Mouse (Mus musculus) CD4-positive helper T cell, adult 2 months (primary cell): ENCODE results near the gene Slc22a22.
"Not testable (repeated sequence)": the region's sequence is repeated elsewhere in the genome, so short reads cannot be mapped to it uniquely, and the experiment has no call there.

Experiments used
- DNase-seq: peaks from one replicate; pipeline ENCODE4 v3.0.0-alpha.2; 2012; ENCODE audit warnings: low read depth, missing footprints, low spot score

Gene Slc22a22

DNA sequence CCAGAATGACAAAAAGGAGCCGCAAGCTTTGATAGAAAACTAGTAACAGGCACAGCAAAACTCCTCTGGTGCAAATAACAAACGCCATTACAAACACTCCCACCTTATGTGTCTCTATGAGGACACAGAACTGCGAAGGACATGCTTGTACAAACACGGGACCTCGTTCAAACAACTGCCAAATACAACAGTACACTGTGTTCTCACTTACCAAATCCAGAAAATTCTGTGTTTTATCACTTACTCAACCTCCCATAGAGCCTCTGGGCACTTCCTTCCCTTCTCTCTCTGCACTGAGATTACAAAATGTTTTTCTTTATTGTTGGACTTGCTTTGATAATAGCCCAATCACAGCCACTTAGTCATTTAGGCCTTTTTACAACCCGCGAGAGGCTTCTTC is 97.0 kb downstream of the Slc22a22 start:
- DNase-seq = no peak

DNA sequence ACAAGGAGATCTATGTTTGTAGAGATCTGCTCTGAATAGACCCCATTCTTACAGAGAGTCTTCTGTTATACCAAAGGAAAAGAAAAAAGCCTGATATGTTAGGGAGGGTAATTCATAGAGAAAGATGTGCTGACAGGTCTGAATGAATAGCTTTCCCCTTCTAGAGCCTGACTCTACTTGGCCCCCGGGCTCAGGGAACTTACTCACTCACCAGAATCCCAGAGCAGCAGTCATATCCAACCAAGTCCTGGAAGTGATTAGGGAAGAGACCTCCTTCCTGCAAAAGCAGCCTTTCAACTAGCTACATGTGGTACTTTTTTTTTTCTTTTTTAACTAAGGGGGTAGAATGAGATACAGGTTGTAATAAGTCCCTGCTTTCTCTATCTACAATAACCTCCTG is 111.0 kb downstream of the Slc22a22 start:
- no peak for DNase-seq

DNA sequence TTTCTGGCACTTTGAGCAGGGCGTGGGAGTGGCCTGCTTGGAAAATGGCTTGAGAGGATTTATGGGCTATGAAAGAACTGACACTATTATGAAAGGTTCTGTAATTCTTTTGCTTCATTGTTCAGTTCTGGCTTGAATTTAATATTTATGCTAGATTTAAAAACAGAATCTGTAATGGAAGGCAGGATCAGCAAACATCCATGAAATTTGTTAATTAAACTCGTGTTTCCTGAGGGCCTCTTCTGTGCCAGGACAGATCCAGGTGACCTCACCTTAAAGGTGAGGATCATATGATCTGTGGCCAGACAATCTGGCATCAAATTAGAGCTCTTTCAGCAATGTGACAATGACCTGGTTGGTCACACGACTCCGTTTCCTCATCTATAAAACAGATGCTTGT is 122.1 kb downstream of the Slc22a22 start:
- DNase-seq = no peak

DNA sequence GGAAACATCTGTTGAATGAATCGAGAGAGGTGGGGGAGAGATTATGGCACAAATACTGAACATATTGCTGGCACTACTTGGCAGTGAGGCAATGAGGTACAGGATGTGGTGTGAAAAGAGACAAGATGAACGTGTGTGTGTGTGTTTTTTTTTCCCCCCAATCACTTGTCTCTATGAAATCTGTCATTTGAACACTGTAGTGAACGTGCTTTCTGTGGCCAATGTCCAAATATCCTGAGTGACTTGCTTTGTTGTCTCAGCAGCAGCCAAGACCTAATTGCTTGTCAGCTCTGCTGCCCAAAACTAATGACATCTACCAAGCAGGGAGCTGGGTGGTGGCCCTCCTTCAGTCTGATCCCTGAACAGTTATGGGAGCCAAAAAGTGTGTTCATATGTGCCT is 136.9 kb downstream of the Slc22a22 start:
- no peak for DNase-seq

DNA sequence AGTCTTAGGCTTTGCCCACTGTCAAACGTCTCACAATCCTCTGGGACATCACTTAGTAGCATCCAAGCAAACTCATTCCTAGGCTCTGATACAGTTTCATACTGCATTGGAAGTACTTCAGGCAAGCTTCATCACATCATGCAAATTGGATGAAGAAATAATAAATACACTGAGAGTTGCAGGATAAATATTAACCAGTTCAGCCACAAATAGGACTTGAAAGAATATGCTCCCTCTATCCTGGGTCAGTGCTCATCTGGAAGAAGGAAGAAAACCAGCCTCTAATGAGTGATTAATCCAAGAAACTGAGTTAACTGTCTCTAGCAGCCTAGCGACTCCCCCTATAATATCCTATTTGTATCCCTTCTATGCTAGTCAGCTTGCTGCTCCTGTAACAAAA is 146.1 kb downstream of the Slc22a22 start:
- DNase-seq = no peak

DNA sequence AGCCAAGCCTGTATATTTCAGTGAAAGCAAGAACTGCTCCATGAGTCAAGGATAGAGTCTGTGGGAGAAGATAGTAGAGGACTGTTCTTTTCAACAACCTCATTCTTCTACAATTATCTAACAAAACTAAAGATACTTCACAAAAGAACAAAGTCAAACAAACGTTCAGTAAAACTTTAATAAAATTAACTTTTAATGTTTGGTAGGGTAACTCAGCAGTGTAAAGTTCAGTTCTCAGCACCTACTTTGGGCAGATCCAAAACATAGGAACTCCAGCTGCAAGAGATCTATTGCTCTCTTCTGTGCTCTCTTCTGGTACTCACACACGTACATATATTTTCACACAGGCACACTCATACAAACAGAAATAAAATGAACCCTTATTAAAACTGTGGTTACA is 159.4 kb downstream of the Slc22a22 start:
- no peak for DNase-seq

DNA sequence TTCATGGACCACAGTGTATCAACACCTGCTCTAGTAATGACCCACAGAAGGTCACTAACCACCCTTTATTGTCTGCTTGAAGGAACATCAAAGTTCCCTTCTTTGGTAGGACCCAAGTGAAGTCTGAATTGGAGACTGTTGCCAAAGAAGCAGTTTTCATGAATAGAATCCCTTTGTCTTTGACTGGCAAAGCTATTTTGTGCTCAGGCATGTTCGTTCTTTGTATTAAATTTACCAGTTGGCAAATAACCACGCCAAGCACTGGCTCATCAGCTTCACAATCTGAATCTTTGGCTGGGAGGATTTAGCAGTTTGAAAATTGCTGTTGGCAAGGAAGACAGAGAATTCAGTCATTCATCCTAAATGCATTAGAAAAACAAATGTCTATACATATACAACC is 160.9 kb downstream of the Slc22a22 start:
- no peak for DNase-seq

DNA sequence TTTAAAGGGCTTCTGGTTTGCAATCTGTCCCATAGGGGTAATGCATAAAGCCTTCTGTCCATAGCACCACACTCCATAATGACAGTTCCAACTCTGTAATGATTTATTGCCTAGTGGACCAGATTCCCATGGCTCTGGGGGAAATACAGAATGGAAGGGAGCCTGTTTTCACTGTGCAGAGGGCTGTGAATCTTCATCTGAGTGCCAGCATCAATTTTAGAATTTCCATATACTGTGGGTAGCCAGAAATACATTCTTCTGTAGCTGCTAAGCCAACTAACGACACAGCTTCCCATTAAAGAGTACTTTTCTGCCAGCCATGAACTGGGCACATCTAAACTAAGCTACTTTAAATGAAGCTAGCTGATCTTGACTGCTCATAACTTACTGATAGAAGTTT is 174.7 kb downstream of the Slc22a22 start:
- no peak for DNase-seq

DNA sequence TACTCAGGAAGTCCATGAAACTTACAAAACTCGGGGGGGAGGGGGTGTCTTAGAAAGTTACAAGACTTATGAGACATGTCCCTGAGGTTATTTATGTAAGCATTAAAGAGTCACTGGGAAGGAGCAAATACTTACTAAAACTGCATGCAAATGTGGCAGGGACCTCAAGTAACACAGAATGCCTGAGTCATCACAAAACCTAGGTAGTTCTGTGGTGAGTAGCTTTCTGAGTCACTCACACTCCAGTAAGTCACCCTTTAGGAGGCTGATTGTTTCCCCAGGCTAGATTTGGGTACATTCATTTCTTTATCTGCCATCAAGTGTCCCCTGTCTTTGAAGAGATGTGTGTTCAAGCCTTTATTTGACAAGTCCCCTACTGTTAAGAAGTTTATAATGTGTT is 198.9 kb downstream of the Slc22a22 start:
- no peak for DNase-seq

DNA sequence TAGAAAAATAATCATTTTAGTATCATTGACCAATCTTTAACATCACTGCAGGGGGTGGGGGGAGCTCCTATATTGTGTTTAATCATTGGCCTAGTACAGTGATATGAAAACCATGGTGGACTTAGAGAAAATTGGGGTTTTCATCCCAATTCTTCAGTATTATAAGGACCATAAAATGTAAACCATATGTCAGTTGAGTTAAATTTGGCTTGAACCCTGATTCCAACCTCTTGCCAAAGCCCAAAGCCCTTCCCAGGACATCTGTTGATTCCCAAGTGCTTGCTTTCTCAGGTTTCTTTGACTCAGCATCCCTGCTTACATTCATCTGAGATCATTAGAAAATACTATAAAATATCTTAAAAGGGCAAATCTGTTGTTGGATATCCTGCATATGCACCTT is 201.0 kb downstream of the Slc22a22 start:
- DNase-seq = no peak

DNA sequence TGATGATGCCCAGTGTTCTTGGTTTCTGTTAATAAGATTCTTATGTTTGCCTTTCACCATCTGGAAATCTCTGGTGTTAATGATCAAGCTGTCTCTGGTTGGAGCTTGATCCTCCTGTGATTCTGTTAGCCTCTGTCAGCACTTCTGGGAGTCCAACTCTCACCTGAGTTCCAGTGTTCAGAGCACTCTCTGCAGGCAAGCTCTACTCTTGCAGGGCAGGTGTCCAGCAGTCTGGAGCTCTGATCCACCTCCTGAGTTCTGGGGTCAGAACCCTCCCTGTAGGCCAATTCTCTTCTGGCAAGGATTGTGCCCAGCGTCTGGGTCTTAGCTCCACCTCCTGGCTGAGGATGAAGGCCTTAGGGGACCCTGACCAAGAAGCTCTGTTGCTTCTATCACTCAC is 237.4 kb downstream of the Slc22a22 start:
- not testable (repeated sequence) for DNase-seq

DNA sequence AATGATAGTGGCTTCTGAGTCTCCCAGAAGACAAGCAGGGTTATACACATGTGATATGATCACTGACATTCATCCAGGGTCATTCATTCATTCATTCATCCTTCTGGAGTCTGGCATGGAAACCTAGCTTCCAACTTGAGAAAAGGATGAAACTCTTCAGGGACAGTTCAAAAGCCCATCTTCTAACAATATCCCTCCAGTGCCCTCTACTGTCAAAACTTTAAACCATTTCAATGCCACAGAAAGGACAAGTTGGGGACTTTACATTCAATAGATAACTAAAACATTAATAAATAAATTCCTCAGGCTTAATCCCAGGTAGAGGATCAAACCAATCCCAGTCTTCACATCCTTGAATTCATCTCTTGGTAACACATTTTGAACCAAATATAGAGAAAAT is 247.0 kb downstream of the Slc22a22 start:
- no peak for DNase-seq

DNA sequence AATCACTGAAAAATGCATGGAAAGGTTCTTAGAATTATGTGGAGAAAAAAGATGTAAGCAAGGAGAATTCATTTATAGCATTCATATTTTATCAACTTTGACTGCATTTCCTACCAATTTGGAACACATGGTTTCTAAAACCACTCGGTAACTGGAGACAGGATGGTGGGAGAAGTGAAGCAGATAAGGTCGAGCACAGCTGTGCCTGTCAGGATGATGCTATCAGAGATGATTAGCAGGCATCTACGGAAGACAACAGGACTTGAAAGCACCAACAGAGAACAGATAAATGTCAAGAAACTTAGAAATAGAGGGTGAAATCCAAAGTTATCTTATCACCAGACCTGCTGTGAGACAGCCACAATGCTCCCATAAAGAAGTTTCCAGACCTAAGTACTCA is 272.1 kb downstream of the Slc22a22 start:
- no peak for DNase-seq

DNA sequence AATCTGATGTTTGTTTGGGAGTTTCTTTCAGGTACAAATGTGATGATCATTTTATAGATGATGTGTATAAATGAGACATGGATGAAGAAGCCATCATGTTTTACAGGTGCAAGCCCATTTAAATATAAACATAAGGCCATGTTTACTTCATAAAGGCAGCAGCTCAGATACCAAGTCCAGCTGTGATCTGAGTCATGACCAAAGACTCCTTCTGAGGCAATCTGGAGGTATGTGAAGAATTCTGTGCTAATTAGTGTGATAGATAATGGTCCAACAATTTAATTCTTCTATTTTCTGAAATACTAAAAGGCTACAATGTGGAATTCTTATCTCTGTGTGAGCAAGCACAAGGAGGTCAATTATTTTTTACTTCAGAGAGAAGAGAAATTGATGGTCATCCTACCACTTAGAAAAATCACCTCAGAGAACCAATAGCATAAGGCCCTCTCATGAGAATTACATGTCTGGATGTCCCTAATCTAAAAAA is 272.9 kb downstream of the Slc22a22 start:
- DNase-seq = no peak
